Mouse (Mus musculus) thymus, adult 18-20 months (tissue): ENCODE results near the gene Car10.

ENCODE experiments used
- DNase-seq, 2 experiments: peaks; one replicate each; pipeline ENCODE4 v3.0.0; 2022; ENCODE audit warnings: mixed read lengths in 2 of 2

Car10 gene

DNA sequence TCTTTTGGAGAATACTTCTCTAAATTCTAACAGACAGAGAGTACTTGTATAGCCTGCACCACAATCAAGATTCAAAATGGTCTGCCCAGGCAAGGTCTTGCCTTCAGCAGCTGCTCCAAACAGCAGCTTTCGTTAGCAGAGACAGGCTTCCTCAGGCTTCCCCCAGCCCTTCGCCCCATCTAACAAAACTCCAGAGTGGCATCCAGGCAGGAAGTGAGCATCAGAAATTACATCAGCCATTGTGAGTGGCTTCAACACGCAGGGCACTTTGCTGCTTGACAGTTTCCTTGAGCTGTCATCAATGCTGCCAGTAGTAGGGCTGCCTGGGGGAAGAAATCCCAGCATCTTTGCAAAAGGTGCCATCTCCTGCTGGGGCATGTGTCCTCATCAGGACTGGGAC is 405.0 kb downstream of the Car10 start:
- no peak for DNase-seq

- no peak for DNase-seq
These were observed 405.6 kb downstream of the Car10 start for GRCm38 (mm10) chr11:93503469-93503868.

GRCm38 (mm10) chr11:93509527-93510235 is 411.9 kb downstream of the Car10 start:
- no peak for DNase-seq

DNA sequence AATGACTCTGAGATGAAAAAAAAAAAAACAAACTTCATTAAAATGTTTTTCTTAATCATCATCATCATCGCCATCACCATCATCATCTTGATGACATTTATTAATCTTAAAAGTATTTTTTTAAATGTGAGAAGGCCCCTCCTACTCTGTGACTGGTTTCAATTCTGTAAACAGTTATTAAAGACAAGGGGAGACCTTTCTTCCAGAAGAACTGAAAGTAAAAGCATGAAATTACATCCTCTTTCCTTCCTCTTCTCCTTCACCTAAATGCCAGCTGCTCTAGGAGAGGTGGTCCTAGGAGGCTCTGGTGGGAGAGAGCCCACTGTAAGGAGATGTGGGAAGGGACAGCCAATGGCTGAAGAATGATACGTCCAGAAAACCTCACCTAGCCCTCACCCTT is 415.0 kb downstream of the Car10 start:
- DNase-seq: no peak

GRCm38 (mm10) chr11:93514396-93514795 is 416.6 kb downstream of the Car10 start:
- DNase-seq: no peak

DNA sequence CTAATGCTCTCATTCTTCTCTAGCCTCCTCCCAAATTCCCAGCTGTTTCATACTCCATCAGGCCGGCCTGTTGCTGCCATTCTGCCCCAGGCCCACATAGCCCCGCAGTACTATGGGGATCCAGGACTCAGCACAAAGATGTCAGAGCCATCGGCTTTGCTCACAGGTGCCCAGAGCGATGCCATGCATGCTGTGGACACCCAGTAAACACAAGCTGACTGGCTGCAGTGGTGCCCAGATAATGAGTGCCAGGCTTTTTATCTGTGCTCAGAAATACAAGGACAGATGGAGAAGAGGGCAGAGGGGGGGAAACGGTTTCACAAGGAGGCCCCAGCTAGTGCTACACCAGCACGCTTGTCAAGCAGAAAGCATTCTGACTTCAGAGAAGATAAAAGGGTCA is 417.7 kb downstream of the Car10 start:
- DNase-seq: no peak

GRCm38 (mm10) chr11:93516216-93516615 is 418.4 kb downstream of the Car10 start:
- no peak for DNase-seq

GRCm38 (mm10) chr11:93516946-93517345 is 419.1 kb downstream of the Car10 start:
- no peak for DNase-seq

- no peak for DNase-seq
These were observed 424.7 kb downstream of the Car10 start for GRCm38 (mm10) chr11:93522501-93522900.

DNA sequence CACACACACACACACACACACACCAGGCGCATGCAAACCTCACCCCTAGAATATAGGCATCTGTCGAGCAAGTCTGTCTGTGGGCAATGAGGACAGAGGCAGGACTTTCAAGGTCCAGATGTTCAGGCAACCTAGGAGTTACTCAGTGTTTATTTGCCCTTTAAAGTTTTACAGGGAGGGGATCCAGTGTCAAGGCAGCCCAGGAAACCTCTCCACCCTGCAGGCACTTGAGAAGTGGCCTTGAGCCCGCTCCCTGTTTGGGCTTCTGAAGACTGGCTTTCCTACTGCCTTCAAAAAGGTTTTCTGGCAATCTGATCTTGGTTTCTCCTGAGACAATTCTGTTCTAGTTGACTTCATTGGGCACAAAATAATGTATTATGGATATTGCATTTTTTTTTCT is 428.1 kb downstream of the Car10 start:
- DNase-seq: no peak

DNA sequence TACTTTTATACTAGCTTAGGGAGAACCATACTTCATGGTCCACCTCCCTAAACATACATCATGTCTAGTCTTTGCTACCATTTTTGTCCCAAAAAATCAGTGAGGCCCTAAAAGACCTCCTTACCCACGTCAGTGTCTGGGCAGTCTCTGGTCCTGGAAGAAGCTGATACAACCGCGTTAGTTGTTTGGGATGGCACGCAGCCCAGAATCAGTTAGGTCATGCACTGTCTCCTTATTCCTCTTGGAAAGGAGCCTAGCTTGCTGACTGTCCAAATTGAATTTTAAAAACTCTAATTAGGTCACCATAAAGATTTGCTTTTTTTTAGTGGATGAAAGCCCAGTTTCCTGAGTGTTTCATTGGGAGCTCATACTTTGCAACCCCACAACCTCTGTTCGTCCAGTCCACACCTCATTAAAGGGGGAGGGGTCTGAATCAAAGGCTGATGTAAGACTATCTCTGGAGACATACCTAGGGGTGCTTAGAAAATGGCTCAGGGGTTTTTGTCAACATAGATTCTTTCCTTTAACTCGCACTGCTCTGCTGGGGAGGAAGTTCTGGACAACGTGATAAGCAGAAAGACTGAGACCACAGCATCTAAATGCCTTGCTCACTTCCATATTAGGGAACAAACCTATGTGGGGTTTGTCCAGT is 433.3 kb downstream of the Car10 start:
- no peak for DNase-seq

DNA sequence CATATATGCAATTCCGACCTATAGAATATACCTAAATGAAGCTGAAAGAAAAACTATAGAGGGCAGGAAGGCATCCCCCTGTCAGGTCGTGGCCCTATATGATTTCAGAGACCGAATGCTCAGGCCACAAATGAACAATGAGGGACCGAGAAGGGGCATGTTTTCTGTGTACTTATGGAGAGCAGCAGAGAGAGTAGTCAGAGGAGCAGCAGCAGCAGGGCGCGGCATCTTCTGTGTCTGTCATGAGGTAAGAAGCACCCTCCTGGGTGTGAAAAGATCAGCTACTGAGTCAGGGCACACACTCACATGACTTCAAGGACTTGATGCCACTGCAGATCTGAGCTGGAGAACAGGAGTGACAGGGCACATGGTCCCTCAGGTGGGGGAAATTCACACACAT is 438.4 kb downstream of the Car10 start:
- DNase-seq: no peak

GRCm38 (mm10) chr11:93548904-93549303 is 451.1 kb downstream of the Car10 start:
- no peak for DNase-seq

DNA sequence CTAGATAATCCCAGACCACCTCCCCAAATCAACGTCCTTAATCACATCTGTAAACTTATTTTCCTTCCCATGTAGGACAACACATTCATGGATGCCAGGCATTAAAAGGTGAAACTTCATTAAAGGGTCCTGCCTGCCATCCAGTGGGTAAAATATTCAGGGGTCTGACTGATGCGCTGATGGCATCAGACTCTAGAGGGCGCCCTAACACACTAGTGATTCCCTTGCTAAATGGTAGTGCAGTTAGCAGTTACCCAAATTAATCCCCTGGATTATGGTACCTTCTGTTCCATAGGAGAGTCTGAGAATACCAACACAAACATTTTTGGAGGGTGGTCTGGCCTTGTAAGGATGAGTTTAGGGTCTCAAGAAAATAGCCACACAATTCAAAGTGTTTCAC is 453.1 kb downstream of the Car10 start:
- DNase-seq: no peak

GRCm38 (mm10) chr11:93559118-93559517 is 461.3 kb downstream of the Car10 start:
- no peak for DNase-seq

DNA sequence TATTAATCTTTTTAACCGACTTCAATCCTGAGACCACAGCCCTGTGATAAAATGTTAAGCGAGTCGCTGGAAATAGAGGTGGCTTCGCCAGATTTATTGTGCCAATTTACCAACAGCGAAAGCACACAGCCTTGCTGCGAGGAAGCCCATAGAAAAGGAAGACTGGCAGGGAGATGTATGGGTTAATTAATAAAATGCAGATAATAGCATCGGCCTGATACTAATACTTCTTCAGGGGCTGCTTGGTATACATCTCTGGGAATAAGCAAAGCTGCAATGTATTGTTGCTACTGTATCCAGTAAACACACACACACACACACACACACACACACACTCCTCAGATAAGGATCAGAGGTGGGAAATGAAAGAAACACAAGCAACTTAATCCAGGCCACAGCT is 462.7 kb downstream of the Car10 start:
- no peak for DNase-seq

DNA sequence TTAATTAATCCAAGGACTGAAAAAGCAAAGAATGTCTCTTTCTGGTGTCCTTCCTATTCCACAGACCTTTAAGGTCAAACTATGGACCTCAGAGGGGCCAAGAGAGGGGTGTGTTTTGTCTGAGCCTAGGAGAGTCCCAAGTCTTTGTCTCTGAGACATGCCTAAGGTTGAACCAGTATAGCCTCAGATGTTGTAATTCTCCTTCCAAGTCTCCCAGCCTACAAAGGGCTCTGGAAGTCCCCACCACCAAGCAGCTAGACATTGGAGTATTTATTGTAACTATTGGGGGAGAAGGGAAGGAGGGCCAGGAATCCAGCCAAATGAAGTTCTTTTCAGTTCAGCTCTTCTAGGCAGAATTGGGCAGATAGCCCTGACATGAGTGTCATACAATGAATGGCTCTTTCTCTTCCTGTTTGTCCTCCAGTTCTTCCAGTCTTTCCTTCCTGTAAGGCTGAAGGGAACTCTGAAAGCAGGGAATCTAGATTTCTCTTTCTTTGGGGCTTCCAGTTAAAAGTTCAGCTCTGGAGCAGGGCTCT is 464.6 kb downstream of the Car10 start:
- no peak for DNase-seq

DNA sequence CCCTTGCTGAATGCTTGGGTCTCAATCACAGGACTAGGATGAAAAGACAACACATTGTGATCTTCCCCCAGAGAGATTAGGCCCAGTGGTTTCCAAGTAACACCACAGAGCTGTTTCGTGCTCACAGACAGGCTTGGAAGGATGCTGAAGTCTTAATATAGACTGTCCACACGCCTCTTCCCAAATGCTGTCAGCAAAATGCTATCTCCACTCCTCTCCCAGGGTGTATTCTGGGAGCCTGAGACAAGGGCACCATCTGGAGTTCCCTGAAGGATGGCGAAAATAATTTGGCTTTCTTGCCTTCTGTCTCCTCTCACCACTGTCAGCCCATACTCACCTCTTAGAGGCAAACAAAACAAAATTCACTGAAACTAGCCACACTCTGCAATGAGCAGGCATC is 467.9 kb downstream of the Car10 start:
- DNase-seq: no peak

GRCm38 (mm10) chr11:93571917-93572641 is 474.3 kb downstream of the Car10 start:
- DNase-seq: no peak

DNA sequence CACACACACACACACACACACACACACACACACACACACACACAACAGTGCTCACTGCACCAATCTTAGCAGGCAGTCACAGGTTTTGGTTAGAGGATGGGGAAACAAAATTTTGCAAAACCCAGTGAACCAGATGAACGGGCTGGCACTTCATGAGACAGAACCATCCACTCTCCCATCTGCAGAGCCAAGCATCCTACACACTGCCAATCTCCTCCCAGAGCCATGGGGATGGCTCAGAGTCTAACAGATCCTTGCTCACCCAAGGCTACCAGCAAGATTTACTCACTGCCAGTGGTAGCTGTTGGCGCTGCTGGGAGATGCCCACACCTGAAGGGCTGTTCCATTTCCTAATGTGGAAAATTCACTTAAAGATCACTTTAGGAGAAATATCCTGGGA is 479.6 kb downstream of the Car10 start:
- no peak for DNase-seq

- DNase-seq: no peak
These were observed 481.8 kb downstream of the Car10 start for GRCm38 (mm10) chr11:93579626-93580025.

DNA sequence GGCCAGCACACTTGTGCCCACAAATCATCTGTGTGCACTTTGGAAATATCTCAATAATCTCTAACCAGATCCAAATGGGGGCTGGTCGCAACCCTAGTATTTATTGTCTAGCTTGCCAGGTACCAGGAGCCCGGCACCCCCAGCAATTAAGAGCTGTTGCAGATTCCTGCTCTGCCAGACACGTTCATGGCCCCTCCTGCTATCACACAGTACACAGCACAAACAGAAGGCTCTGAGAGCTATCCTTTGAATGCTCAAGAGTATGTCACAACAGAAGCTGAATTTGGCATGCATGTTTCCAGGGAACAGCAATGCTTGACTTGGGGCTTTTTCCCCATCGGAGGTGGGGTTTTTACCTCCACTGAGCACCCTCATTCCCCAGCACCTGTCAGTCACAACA is 483.5 kb downstream of the Car10 start:
- DNase-seq: no peak

- no peak for DNase-seq
These were observed 490.0 kb downstream of the Car10 start for GRCm38 (mm10) chr11:93587788-93588187.

- no peak for DNase-seq
These were observed 492.8 kb downstream of the Car10 start for GRCm38 (mm10) chr11:93590652-93591051.
